Mouse (Mus musculus) lung, embryonic 16.5 days (tissue): Measurements from ENCODE around the gene Gm20708. TPM values are rescaled to one million over a fixed set of nuclear protein-coding genes. Genes with fewer than 3 reads are reported as not detected.

Experiments
- ATAC-seq: fragments of 200-750 bp; cut with Nextera tagmentation; 2 replicates; pipeline ENCODE4 v1.8.0; 2017; ENCODE audit warnings: low read depth, mild to moderate bottlenecking, moderate library complexity
- H3K27ac ChIP-seq: fragments of 300-500 bp; sonication (generic); 2 replicates; pipeline ENCODE4 v1.5.1; 2014; ENCODE audit warnings: mild to moderate bottlenecking, control low read depth, low read length
- H3K27me3 ChIP-seq: fragments of 300-500 bp; sonication (generic); 2 replicates; pipeline ENCODE4 v1.6.1; 2014; ENCODE audit warnings: low read depth, low read length, mixed read lengths; ENCODE audit not compliant: control insufficient read depth, insufficient read depth
- H3K36me3 ChIP-seq: fragments of 300-500 bp; sonication (generic); 2 replicates; pipeline ENCODE4 v1.6.1; 2014; ENCODE audit warnings: low read length; ENCODE audit not compliant: control insufficient read depth, insufficient read depth
- H3K4me1 ChIP-seq: fragments of 300-500 bp; sonication (generic); replicated peaks from 2 replicates; pipeline ENCODE4 v1.6.1; 2014; ENCODE audit warnings: low read length, mixed read lengths; ENCODE audit not compliant: control insufficient read depth, insufficient read depth
- H3K4me2 ChIP-seq: fragments of 300-500 bp; sonication (generic); 2 replicates; pipeline ENCODE4 v1.6.1; 2014; ENCODE audit warnings: low read depth, low read length, control low read depth
- H3K4me3 ChIP-seq: fragments of 300-500 bp; sonication (generic); 2 replicates; pipeline ENCODE4 v1.5.1; 2014; ENCODE audit warnings: mild to moderate bottlenecking, low read length, control low read depth
- H3K9ac ChIP-seq: fragments of 300-500 bp; sonication (generic); 2 replicates; pipeline ENCODE4 v1.6.1; 2014; ENCODE audit warnings: low read length, control low read depth
- H3K9me3 ChIP-seq: fragments of 300-500 bp; sonication (generic); 2 replicates; pipeline ENCODE4 v1.6.1; 2016; ENCODE audit warnings: low read length; ENCODE audit not compliant: control insufficient read depth
- WGBS: fragments of 180-500 bp; shearing (Covaris S2); extraction: QIAGEN DNeasy Blood & Tissue Kit; methylation state at CpG from one replicate; pipeline ENCODE4 v1.1.7; 2014; 5-methylcytosine and 5-hydroxymethylcytosine counted together
- polyA plus RNA-seq: library from polyadenylated mRNA; unstranded; fragments of >200 nt; fragmentation: Nextera tagmentation; extraction: Ambion mirVana; gene quantifications from 2 replicates; pipeline ENCODE4 v1.2.1, GENCODE M21; 2015

The Gm20708 gene
- polyA plus RNA-seq, result 0.13 and 0.14 TPM in 2 replicates

GRCm38 (mm10) chr11:117809407-117810311 lies at the start of gene Gm20708, which contains the start of gene Syngr2:
Gm20708 (plus strand) TSS chr11:117809668.
Syngr2 (plus strand) TSS chr11:117809668.
- Histone ChIP-seq H3K4me2 (peak within 1 kb of the TSS; percentile 99), H3K27ac (peak within 1 kb of the TSS; percentile 82), H3K27me3 (no peaks in the 10 kb centered on the region), H3K9ac (peak within 1 kb of the TSS; percentile 84), H3K36me3 (peaks cover 8% of the 10 kb centered on the region), H3K9me3 (no peaks in the 10 kb centered on the region), H3K4me1 (peaks cover 14% of the 10 kb centered on the region), H3K4me3 (peak within 1 kb of the TSS; percentile 75)
- ATAC-seq, result peak; percentile 81
- under 1% methylated on average over 68 of the region's 75 CpGs for WGBS

- ATAC-seq, result 0 out of 2 replicates have a peak, but pooled peaks have one; percentile 11
- WGBS, result 85% methylated on average over 26 of the region's 26 CpGs
Observed at GRCm38 (mm10) chr11:117760374-117761119, 48.9 kb upstream of the Gm20708 start.

GRCm38 (mm10) chr11:117761801-117762200 lies 47.7 kb upstream of the Gm20708 start:
- H3K27me3 ChIP-seq, result no peaks in the 10 kb centered on the region
- WGBS, result 80% methylated on average over 13 of the region's 13 CpGs
- H3K4me2 ChIP-seq, result no peak overlapping the region
- H3K9ac ChIP-seq, result no peak overlapping the region
- H3K9me3 ChIP-seq, result no peaks in the 10 kb centered on the region
- H3K4me1 ChIP-seq, result no peaks in the 10 kb centered on the region
- H3K27ac ChIP-seq, result no peak overlapping the region
- ATAC-seq, result no peak
- H3K4me3 ChIP-seq, result no peak overlapping the region
- peaks cover 30% of the 10 kb centered on the region for H3K36me3 ChIP-seq

More at GRCm38 (mm10) chr11:117760374-117761119, 48.9 kb upstream of the Gm20708 start:
- Histone ChIP-seq H3K4me3 (no peak overlapping the region), H3K9me3 (no peaks in the 10 kb centered on the region), H3K36me3 (peaks cover 39% of the 10 kb centered on the region), H3K4me2 (no peak overlapping the region), H3K27me3 (no peaks in the 10 kb centered on the region), H3K9ac (no peak overlapping the region), H3K27ac (no peak overlapping the region), H3K4me1 (no peaks in the 10 kb centered on the region)

GRCm38 (mm10) chr11:117762246-117762645 lies 47.2 kb upstream of the Gm20708 start:
- Histone ChIP-seq H3K27me3 (no peaks in the 10 kb centered on the region), H3K4me1 (no peaks in the 10 kb centered on the region), H3K4me3 (no peak overlapping the region), H3K36me3 (peaks cover 29% of the 10 kb centered on the region), H3K9ac (no peak overlapping the region), H3K4me2 (no peak overlapping the region), H3K27ac (no peak overlapping the region), H3K9me3 (no peaks in the 10 kb centered on the region)
- 81% methylated on average over 12 of the region's 12 CpGs for whole genome bisulfite sequencing
- no peak for ATAC-seq

- H3K4me3 ChIP-seq, result no peak overlapping the region
- H3K9me3 ChIP-seq, result no peaks in the 10 kb centered on the region
- ATAC-seq, result no peak
- H3K9ac ChIP-seq, result no peak overlapping the region
- H3K27me3 ChIP-seq, result no peaks in the 10 kb centered on the region
- no peaks in the 10 kb centered on the region; the same call in 1 of the 2 replicates for H3K4me1 ChIP-seq
- no peak overlapping the region for H3K27ac ChIP-seq
- peaks cover 16% of the 10 kb centered on the region for H3K36me3 ChIP-seq
- WGBS, result 89% methylated on average over 9 of the region's 9 CpGs
- no peak overlapping the region for H3K4me2 ChIP-seq
Observed at GRCm38 (mm10) chr11:117764319-117764718, 45.1 kb upstream of the Gm20708 start.

GRCm38 (mm10) chr11:117765361-117765760 lies 44.1 kb upstream of the Gm20708 start:
- Histone ChIP-seq H3K36me3 (peaks cover 10% of the 10 kb centered on the region), H3K27ac (no peak overlapping the region), H3K9ac (no peak overlapping the region), H3K4me1 (no peaks in the 10 kb centered on the region; the same call in 1 of the 2 replicates), H3K4me3 (no peak overlapping the region), H3K27me3 (no peaks in the 10 kb centered on the region), H3K4me2 (no peak overlapping the region), H3K9me3 (no peaks in the 10 kb centered on the region)
- WGBS, result 88% methylated on average over 5 of the region's 5 CpGs
- no peak for ATAC-seq

- Histone ChIP-seq H3K27me3 (no peaks in the 10 kb centered on the region), H3K4me3 (no peak overlapping the region), H3K36me3 (peaks cover 6% of the 10 kb centered on the region; the same call in 1 of the 2 replicates), H3K9ac (no peak overlapping the region), H3K4me2 (no peak overlapping the region), H3K4me1 (no peaks in the 10 kb centered on the region; the same call in 1 of the 2 replicates), H3K27ac (no peak overlapping the region), H3K9me3 (no peaks in the 10 kb centered on the region)
- ATAC-seq, result no peak
- WGBS, result 79% methylated on average over 3 of the region's 3 CpGs
Observed at GRCm38 (mm10) chr11:117766275-117766674, 43.2 kb upstream of the Gm20708 start.

- H3K9me3 ChIP-seq, result no peaks in the 10 kb centered on the region
- H3K4me2 ChIP-seq, result no peak overlapping the region
- no peak overlapping the region for H3K27ac ChIP-seq
- WGBS, result 64% methylated on average over 20 of the region's 20 CpGs
- no peak for ATAC-seq
- no peak overlapping the region for H3K9ac ChIP-seq
- no peaks in the 10 kb centered on the region for H3K27me3 ChIP-seq
- no peak overlapping the region for H3K4me3 ChIP-seq
- no peaks in the 10 kb centered on the region; the same call in 1 of the 2 replicates for H3K36me3 ChIP-seq
- H3K4me1 ChIP-seq, result no peaks in the 10 kb centered on the region; the same call in 1 of the 2 replicates
Observed at GRCm38 (mm10) chr11:117768725-117769682, 40.5 kb upstream of the Gm20708 start.
